Mouse (Mus musculus) central nervous system, embryonic 11.5 days (tissue): Measurements from ENCODE around the gene Six5. TPM values are rescaled to one million over a fixed set of nuclear protein-coding genes. Genes with fewer than 3 reads are reported as not detected.

ENCODE experiments used
- polyA plus RNA-seq: library from polyadenylated mRNA; depleted of rRNA; stranded (reverse); fragments of >200 nt; gene quantifications from 2 replicates; pipeline ENCODE4 v1.2.3, GENCODE M21; 2012; rRNA removed

The Six5 gene
- polyA plus RNA-seq, result 35.0 and 44.6 TPM in 2 replicates

DNA sequence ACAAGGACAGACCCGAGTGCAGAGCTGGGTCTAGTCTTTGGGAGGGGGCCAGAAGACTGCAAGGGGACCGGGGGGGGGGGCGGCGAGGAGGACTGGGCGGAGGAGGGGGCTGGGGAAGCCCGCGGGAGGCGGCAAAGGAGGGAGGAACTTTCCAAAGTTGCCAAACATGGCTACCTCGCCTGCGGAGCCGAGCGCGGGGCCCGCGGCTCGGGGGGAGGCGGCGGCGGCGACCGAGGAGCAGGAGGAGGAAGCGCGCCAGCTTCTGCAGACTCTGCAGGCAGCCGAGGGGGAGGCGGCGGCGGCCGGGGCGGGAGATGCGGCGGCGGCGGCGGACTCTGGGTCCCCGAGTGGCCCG, at the start of gene Six5:
Six5 (plus strand) TSS at position 124 of the 355 bp plus-strand sequence.

DNA sequence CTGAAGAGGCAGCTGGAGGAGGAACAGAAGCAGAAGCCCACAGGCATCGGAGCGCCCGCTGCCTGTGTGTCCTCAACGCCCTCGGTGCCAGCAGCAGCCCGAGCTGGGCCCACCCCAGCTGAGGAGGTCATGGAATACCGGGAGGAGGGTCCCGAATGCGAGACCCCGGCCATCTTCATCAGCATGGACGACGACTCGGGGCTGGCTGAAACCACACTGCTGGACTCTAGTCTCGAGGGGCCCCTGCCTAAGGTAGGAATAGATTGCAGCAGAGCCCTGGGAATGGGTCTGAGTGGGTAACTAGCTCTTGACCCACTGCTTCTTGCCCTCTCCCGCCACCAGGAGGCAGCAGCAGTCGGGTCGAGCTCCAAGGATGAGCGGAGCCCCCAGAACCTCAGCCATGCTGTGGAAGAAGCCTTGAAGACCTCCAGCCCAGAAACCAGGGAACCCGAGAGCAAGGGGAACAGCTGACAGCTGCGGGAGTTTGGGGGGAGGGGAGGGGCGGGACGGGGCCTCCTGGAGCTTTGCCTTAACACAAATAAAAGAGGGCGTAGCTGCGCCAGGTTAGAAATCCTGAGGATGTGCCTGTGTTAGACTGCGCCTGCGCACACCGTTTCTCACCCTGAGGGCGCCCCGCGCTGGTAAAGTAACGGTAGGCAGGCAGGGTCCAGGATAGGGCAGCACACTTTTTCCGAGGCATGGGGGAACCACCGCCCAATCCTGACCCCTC, 40.2 kb upstream of the Six5 start, which contains the start of gene Rsph6a:
Rsph6a (plus strand) TSS at position 644 of the 730 bp plus-strand sequence.

DNA sequence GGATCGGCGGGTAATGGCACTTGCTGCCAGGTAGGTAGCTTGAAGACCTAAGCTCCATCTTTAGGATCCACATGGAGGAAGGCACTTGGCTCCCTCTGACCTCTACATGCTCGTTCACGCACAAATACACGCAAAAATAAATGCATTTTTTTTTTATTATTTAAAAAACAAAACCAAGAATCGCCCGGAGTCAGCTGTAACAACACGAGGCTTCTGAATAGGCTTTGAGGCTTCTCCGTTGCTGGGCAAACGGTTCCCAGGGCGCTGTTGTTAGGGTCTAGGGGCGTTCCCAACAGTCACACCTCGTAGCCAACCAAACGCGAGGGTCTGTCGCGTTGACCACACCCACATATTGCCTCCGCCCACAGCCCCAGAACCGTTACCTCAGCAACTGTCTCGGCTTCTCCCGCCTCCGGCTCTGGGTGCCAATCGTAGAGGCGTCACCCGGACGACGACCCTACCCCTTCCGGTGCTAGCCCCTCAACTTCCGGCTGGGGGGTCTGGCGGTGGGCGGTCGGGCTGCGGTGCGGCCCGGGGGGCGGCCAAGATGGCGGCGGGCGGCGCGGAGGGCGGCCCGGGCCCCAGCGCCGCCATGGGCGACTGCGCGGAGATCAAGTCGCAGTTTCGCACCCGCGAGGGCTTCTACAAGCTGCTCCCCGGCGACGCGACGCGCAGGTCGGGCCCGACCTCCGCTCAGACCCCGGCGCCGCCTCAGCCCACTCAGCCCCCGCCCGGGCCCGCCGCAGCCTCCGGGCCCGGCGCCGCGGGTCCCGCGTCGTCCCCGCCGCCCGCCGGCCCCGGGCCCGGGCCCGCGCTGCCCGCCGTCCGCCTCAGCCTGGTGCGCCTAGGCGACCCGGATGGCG, 18.4 kb upstream of the Six5 start, which contains the start of gene Dmwd:
Dmwd (plus strand) TSS at position 505 of the 863 bp plus-strand sequence.

DNA sequence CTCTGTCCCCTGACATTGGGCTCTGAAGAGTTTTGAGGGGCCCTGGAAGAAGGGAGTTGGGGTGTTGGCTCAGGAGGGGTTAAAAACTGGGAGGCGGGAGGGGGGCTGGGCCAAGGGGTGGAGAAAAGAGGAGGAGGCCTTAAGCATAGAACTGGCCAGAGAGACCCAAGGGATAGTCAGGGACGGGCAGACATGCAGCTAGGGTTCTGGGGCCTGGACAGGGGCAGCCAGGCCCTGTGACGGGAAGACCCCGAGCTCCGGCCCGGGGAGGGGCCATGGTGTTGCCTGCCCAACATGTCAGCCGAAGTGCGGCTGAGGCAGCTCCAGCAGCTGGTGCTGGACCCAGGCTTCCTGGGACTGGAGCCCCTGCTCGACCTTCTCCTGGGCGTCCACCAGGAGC, 10.7 kb upstream of the Six5 start, which contains the start of gene Dmpk:
Dmpk (plus strand) TSS at position 149 of the 400 bp plus-strand sequence.

DNA sequence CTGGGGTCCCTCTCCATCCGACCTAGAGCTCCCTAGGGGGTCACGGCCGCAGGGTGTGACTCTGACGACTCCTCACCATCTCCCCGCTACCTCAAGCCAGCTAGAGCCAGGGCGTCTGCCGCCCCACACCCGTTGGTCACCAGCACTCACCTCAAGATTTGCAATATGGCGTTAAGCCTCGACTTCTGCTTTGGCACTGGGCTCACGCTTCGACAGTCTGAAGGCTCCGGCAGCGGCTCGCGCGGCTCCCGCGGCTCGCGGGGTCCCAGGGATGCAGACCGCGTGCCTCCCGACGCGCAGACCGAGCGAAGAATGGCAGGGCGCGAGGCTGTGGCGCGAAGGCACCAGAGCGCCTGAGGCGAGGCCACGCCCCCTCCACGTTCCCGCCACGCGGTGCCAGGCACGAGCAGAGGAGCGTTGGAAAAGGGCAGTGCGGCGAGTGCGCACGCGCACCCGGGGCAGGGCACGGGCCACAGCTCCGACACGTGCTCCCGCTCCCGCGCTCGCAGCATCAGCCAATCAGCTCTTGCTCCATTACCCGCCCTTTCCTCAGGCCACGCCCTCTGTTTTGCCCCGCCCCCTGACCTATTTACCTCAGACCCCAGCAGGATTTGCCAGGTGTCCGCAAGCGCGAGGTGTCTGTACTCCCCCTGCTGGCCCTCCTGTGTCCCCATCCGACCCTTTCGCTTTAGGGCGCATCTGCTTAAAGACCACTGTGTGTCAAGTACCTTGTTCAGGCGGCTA, 23.8 kb downstream of the Six5 start, which contains the start of gene Gm4969:
Gm4969 (minus strand) TSS at position 341 of the 744 bp plus-strand sequence.

DNA sequence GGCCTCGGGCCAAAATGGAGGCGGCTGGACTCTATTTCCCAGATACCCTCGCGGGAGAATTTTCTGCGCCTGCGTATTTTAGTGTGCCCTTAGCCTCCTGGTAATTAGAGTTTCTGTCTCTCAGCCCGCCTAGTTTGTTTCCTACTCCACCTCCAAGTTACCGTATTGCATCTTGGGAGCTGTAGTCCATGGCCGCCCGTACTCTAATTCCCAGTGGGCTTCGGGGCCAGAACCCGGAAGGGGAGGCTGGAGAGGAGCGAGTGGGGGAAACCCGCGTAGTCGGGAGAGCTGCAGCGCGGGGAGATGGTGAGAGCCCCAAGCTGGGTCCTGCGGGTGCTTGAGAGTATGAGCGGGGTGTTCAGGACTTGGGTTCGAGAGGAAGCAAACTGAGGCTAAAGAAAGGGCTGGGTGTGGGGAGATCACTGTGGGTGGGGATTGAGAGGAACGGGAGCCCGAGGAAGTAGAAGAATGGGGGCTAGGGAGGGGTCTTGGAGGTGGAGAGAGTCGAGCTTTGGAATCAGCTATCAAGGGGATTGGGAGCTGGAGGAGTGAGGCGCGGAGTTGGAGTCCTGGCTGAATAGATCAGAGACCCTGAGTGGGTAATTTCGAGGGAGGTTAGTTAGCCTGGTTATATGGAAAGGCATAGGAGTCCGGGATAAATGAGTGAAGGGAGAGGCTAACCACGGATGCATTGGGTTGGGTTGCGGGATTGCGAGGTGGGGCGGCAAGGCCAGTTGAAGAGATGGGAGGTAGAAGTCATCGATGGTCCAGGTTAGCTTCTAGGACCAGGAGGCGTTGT, 25.4 kb downstream of the Six5 start, which contains the start of gene Fbxo46:
Fbxo46 (plus strand) TSS at position 229 of the 799 bp plus-strand sequence.

Other genes starting within 250 kb of the Six5 start
- 0.67 and 1.1 TPM in 2 replicates for gene Pglyrp1, start 223.3 kb upstream of the Six5 start, polyA plus RNA-seq
- 39.2 and 123 TPM in 2 replicates for gene Ccdc61, start 184.2 kb upstream of the Six5 start, polyA plus RNA-seq
- 15.5 and 23.3 TPM in 2 replicates for gene Nova2, start 168.7 kb upstream of the Six5 start, polyA plus RNA-seq
- gene Nanos2, start 107.2 kb upstream of the Six5 start, polyA plus RNA-seq, result 0.32 and 0.84 TPM in 2 replicates
- gene Mypop, start 103.3 kb upstream of the Six5 start, polyA plus RNA-seq, result 7.1 and 7.9 TPM in 2 replicates
- gene Irf2bp1, start 90.5 kb upstream of the Six5 start, polyA plus RNA-seq, result 31.9 and 58.6 TPM in 2 replicates
- gene Foxa3, start 71.1 kb upstream of the Six5 start, polyA plus RNA-seq, result 0.57 and 0.67 TPM in 2 replicates
- 84.7 and 90.8 TPM in 2 replicates for gene Sympk, start 70.2 kb upstream of the Six5 start, polyA plus RNA-seq
- gene Rsph6a, start 39.9 kb upstream of the Six5 start, polyA plus RNA-seq, result 0.02 and 0.11 TPM in 2 replicates
- gene Dmwd, start 18.4 kb upstream of the Six5 start, polyA plus RNA-seq, result 85.3 and 111 TPM in 2 replicates
- 67.7 and 68.8 TPM in 2 replicates for gene Dmpk, start 10.7 kb upstream of the Six5 start, polyA plus RNA-seq
- 0.97 and 3.3 TPM in 2 replicates for gene Gm4969, start 23.8 kb downstream of the Six5 start, polyA plus RNA-seq
- 10.6 and 11.1 TPM in 2 replicates for gene Fbxo46, start 25.3 kb downstream of the Six5 start, polyA plus RNA-seq
- gene Qpctl, start 54.7 kb downstream of the Six5 start, polyA plus RNA-seq, result 9.8 and 13.3 TPM in 2 replicates
- gene Snrpd2, start 55.1 kb downstream of the Six5 start, polyA plus RNA-seq, result 200 and 212 TPM in 2 replicates
- gene Gipr, start 71.5 kb downstream of the Six5 start, polyA plus RNA-seq, result 2.4 and 3.1 TPM in 2 replicates
- 26.1 and 34.5 TPM in 2 replicates for gene Eml2, start 81.8 kb downstream of the Six5 start, polyA plus RNA-seq
- 1.6 and 4.5 TPM in 2 replicates for gene Gpr4, start 117.9 kb downstream of the Six5 start, polyA plus RNA-seq
- 24.3 and 29.1 TPM in 2 replicates for gene Opa3, start 133.7 kb downstream of the Six5 start, polyA plus RNA-seq
- gene Vasp, start 177.2 kb downstream of the Six5 start, polyA plus RNA-seq, result 67.2 and 70.5 TPM in 2 replicates
- 0.10 and 0.32 TPM in 2 replicates for gene Ppm1n, start 185.5 kb downstream of the Six5 start, polyA plus RNA-seq
- gene Rtn2, start 188.0 kb downstream of the Six5 start, polyA plus RNA-seq, result 46.8 and 47.1 TPM in 2 replicates
- 0.06 and 0.07 TPM in 2 replicates for gene Fosb, start 215.5 kb downstream of the Six5 start, polyA plus RNA-seq